In the genomic region with DNA sequence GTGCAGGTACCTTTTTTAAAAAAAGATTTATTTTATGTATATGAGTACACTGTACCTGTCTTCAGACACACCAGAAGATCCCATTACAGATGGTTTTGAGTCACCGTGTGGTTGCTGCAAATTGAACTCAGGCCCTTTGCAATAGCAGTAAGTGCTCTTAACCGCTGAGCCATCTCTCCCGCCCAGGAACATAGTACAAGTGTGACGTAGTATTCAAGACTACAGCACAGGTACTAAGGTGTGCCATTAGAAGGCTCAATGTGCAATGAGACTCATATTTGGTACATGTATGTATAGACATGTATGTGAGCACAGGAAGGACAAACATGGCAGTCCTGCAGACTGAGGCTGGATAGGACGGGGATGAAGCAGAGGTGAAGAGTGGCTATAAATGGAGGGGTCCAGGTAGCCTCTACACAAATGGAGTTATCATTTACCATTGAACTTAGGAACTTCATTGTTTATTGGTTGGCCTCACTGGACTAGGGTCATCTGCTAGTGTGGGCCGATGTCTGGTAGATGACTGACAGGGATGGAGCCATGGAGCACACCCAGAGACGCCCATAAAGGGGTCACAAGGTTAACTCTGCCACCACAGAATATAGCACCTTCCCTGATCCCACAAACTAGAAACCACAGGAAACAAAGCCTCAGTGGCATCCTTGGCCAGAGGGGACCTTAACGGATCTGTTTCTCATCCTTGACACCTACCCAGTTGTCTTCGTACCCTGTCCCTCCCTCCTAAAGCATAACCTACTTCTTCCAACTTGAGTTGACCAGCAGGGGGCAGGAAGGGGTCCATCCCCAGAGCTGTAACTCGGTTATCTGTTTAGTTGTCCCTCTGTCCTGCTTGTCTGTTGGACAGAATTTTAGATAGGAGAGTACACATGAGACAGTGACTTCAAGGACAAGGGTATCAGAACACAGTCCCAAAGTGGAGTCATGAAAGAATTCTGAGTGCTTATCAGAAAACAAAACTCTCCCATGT, we compare ENCODE assay signal across 9 mouse cellular contexts. TPM values are rescaled to one million over a fixed set of nuclear protein-coding genes. Genes with fewer than 3 reads are reported as not detected.
DNase-seq lines count a peak whose midpoint lies in the region; ATAC-seq and TF ChIP-seq lines count a peak whose summit lies in the region.
"Had no signal": no experiment of that assay in that cellular context is flagged by ENCODE, and none has a peak within 500 bp of the region (broad histone marks: within the 10 kb centered on the region; RNA-seq: fewer than 3 reads in every experiment).

No protein-coding gene starts in this region.

- H3K4me2 ChIP-seq in kidney, embryonic 15.5 days = no peak overlapping the region
- H3K4me2 ChIP-seq in kidney, embryonic 14.5 days (replicated peaks; ENCODE audit: low read depth, low read length) = no peak overlapping the region

- DNase-seq in right cerebral cortex, postnatal 14 days = peak; percentile 18
- DNase-seq in right cerebral cortex, adult 18-20 months = no peak
- peak; percentile 35 for DNase-seq in ZHBTc4 (ENCODE audit: low read depth, low spot score)
- DNase-seq: cerebellum, adult 9-10 months had no signal

- no peak overlapping the region for H3K4me3 ChIP-seq in kidney, embryonic 15.5 days (replicated peaks)
- H3K4me3 ChIP-seq in kidney, embryonic 14.5 days (ENCODE audit: low read length) = no peak overlapping the region
- H3K4me3 ChIP-seq in small intestine, adult 2 months (ENCODE audit: low read depth, low read length) = no peak overlapping the region
- H3K4me3 ChIP-seq: myocyte had no signal

- no peak overlapping the region for H3K9ac ChIP-seq in kidney, embryonic 15.5 days
- H3K9ac ChIP-seq in kidney, embryonic 14.5 days (ENCODE audit: low read depth, low read length) = no peak overlapping the region

- H3K4me1 ChIP-seq in kidney, embryonic 15.5 days = no peaks in the 10 kb centered on the region
- H3K4me1 ChIP-seq in kidney, embryonic 14.5 days (ENCODE audit: control insufficient read depth, insufficient read depth, low read length) = no peaks in the 10 kb centered on the region
- H3K4me1 ChIP-seq in small intestine, adult 2 months (ENCODE audit: control insufficient read depth, insufficient read depth, insufficient read length, low read length) = peaks cover 7% of the 10 kb centered on the region; the same call in 1 of the 2 replicates

- WGBS in kidney, embryonic 15.5 days = 84% methylated on average over 10 of the region's 10 CpGs
- WGBS in kidney, embryonic 14.5 days = 80% methylated on average over 10 of the region's 10 CpGs
- 61% methylated on average over 10 of the region's 10 CpGs for WGBS in small intestine, adult 2 months

- H3K27me3 ChIP-seq in kidney, embryonic 15.5 days = no peaks in the 10 kb centered on the region
- H3K27me3 ChIP-seq in kidney, embryonic 14.5 days (ENCODE audit: control insufficient read depth, insufficient read depth, low read length) = no peaks in the 10 kb centered on the region
- H3K27me3 ChIP-seq in small intestine, adult 2 months (ENCODE audit: control insufficient read depth, insufficient read depth, low read length) = no peaks in the 10 kb centered on the region

- 0 out of 2 replicates have a peak, but pooled peaks have one; percentile 19 for ATAC-seq in kidney, embryonic 15.5 days (replicated peaks; ENCODE audit: low FRiP score)
- ATAC-seq in kidney, embryonic 14.5 days (ENCODE audit: low FRiP score, low TSS enrichment) = no peak
- ATAC-seq in megakaryocyte-erythroid progenitor cell, adult 5-6 weeks (replicated peaks; ENCODE audit: low FRiP score, low TSS enrichment, poor library complexity, severe bottlenecking) = no peak; the same call in 1 of the 2 replicates

- peaks cover 59% of the 10 kb centered on the region for H3K36me3 ChIP-seq in kidney, embryonic 15.5 days
- H3K36me3 ChIP-seq in kidney, embryonic 14.5 days (ENCODE audit: control insufficient read depth, insufficient read depth, low read length) = peaks cover 50% of the 10 kb centered on the region; the same call in 1 of the 2 replicates
- peaks cover 40% of the 10 kb centered on the region for H3K36me3 ChIP-seq in small intestine, adult 2 months (ENCODE audit: control insufficient read depth, insufficient read depth, low read length)

- TF ChIP-seq CTCF in small intestine, adult 2 months (IDR thresholded peaks at IDR 0.05; ENCODE audit: extremely low read depth, insufficient read length, insufficient replicate concordance, low read depth, low read length) = peak; percentile 37; the same call in 1 of the 2 replicates

- H3K9me3 ChIP-seq in kidney, embryonic 15.5 days (replicated peaks) = no peaks in the 10 kb centered on the region
- no peaks in the 10 kb centered on the region for H3K9me3 ChIP-seq in kidney, embryonic 14.5 days (ENCODE audit: control insufficient read depth, low read length)

- H3K27ac ChIP-seq in kidney, embryonic 15.5 days = no peak overlapping the region
- H3K27ac ChIP-seq in kidney, embryonic 14.5 days (ENCODE audit: low read depth, low read length) = no peak overlapping the region
- H3K27ac ChIP-seq in small intestine, adult 2 months (ENCODE audit: insufficient read depth, low read depth, low read length) = peak overlapping the region; percentile 82

- no peak for TF ChIP-seq POLR2A in small intestine, adult 2 months (IDR thresholded peaks at IDR 0.05; ENCODE audit: low read depth, low read length)

RNA-seq across cellular contexts. Expression of a gene that starts 10.2 kb away (rescaled TPM):
- polyA plus RNA-seq in kidney, embryonic 15.5 days (2015; fragmentation: Nextera tagmentation; extraction: Ambion mirVana) = 0.45 and 0.52 TPM in 2 replicates
- 0.39 and 0.65 TPM in 2 replicates for polyA plus RNA-seq in kidney, embryonic 14.5 days (2014; fragmentation: Nextera tagmentation; extraction: Ambion mirVana)
- polyA plus RNA-seq in small intestine, adult 2 months (2012; rRNA removed) = 1.3 and 1.6 TPM in 2 replicates
- total RNA-seq in megakaryocyte-erythroid progenitor cell, adult 5-6 weeks (2014; fragmentation: Nextera tagmentation) = not detected in 2 replicates
- 0.80 TPM in 1 of 2 replicates, not detected in the other for total RNA-seq in megakaryocyte-erythroid progenitor cell, adult 5-6 weeks (2017)

RNA-seq across cellular contexts. Expression of a gene that starts 15.0 kb away (rescaled TPM):
- 155 and 157 TPM in 2 replicates for polyA plus RNA-seq in kidney, embryonic 15.5 days (2015; fragmentation: Nextera tagmentation; extraction: Ambion mirVana)
- polyA plus RNA-seq in kidney, embryonic 14.5 days (2014; fragmentation: Nextera tagmentation; extraction: Ambion mirVana) = 163 and 185 TPM in 2 replicates
- polyA plus RNA-seq in small intestine, adult 2 months (2012; rRNA removed) = 128 and 248 TPM in 2 replicates
- total RNA-seq in megakaryocyte-erythroid progenitor cell, adult 5-6 weeks (2014; fragmentation: Nextera tagmentation) = 102 and 146 TPM in 2 replicates
- total RNA-seq in megakaryocyte-erythroid progenitor cell, adult 5-6 weeks (2017) = 107 and 126 TPM in 2 replicates

RNA-seq across cellular contexts. Expression of a gene that starts 47.7 kb away (rescaled TPM):
- polyA plus RNA-seq in kidney, embryonic 15.5 days (2015; fragmentation: Nextera tagmentation; extraction: Ambion mirVana) = 308 and 323 TPM in 2 replicates
- polyA plus RNA-seq in kidney, embryonic 14.5 days (2014; fragmentation: Nextera tagmentation; extraction: Ambion mirVana) = 162 and 268 TPM in 2 replicates
- 65.1 and 96.7 TPM in 2 replicates for polyA plus RNA-seq in small intestine, adult 2 months (2012; rRNA removed)
- total RNA-seq in megakaryocyte-erythroid progenitor cell, adult 5-6 weeks (2014; fragmentation: Nextera tagmentation) = 173 and 209 TPM in 2 replicates
- 330 and 537 TPM in 2 replicates for total RNA-seq in megakaryocyte-erythroid progenitor cell, adult 5-6 weeks (2017)

RNA-seq across cellular contexts. Expression of a gene that starts 47.8 kb away (rescaled TPM):
- 60.7 and 61.7 TPM in 2 replicates for polyA plus RNA-seq in kidney, embryonic 15.5 days (2015; fragmentation: Nextera tagmentation; extraction: Ambion mirVana)
- 53.2 and 55.5 TPM in 2 replicates for polyA plus RNA-seq in kidney, embryonic 14.5 days (2014; fragmentation: Nextera tagmentation; extraction: Ambion mirVana)
- polyA plus RNA-seq in small intestine, adult 2 months (2012; rRNA removed) = 0.36 and 0.74 TPM in 2 replicates
- 21.0 and 28.1 TPM in 2 replicates for total RNA-seq in megakaryocyte-erythroid progenitor cell, adult 5-6 weeks (2014; fragmentation: Nextera tagmentation)
- 41.0 and 71.2 TPM in 2 replicates for total RNA-seq in megakaryocyte-erythroid progenitor cell, adult 5-6 weeks (2017)
